Mouse (Mus musculus) small intestine, adult 2 months (tissue): ENCODE measurements around the gene Marcksl1.

ENCODE experiments used
- CTCF ChIP-seq: fragments of 200-500 bp; IDR thresholded peaks from 2 replicates; pipeline ENCODE4 v1.5.1; 2012; ENCODE audit warnings: low read depth, mild to moderate bottlenecking, control low read depth, inconsistent platforms, low read length, moderate library complexity, mixed read lengths; ENCODE audit not compliant: insufficient replicate concordance, insufficient read length; ENCODE audit errors: extremely low read depth
- POLR2A ChIP-seq: fragments of 200-500 bp; IDR thresholded peaks from 2 replicates; pipeline ENCODE4 v1.6.1; 2012; ENCODE audit warnings: low read depth, mild to moderate bottlenecking, control low read depth, inconsistent platforms, low read length, moderate library complexity

DNA sequence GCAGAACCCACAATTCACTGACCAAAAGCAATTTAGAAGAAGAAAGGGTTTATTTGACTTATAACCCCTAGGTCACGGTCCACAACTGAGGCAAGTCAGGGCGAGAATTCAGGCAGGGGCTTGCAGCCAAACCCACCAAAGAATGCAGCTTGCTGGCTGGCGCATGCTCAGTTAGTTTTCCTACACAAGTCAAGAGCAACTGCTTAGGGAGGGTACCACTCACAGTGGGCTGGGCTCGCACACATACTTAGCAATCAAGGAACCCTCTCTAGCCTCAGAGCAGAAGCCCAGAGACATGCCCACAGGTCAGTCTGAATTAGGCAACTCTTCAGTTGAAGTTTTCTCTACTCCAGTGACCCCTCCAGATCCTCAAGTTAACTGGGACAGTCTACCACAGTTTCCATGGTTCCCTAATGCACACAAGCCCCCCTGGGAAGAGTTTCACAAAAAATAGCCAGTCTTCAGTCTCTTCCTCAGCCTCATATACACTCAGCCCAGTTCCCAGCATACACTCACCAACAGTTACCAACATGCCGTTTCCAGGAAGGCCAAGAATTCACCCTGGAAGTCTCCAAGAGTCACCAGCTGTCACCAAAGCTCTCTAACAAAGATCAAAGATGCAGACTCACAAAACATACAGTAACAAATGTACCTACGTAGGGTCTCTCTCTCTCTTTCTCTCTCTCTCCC lies 2.5 kb upstream of the Marcksl1 start:
- no peak for TF ChIP-seq CTCF
- TF ChIP-seq POLR2A, result no peak
